Mouse (Mus musculus) midbrain, embryonic 15.5 days (tissue): ENCODE results near the gene Tbc1d16. TPM values are rescaled to one million over a fixed set of nuclear protein-coding genes. Genes with fewer than 3 reads are reported as not detected.

Experiments used
- ATAC-seq: fragments of 200-750 bp; cut with Nextera tagmentation; replicated peaks from 2 replicates; pipeline ENCODE4 v1.8.0; 2017; ENCODE audit warnings: moderate TSS enrichment
- H3K27ac ChIP-seq: fragments of 300-500 bp; sonication (generic); 2 replicates; pipeline ENCODE4 v1.5.1; 2015; ENCODE audit warnings: mild to moderate bottlenecking, inconsistent platforms
- H3K27me3 ChIP-seq: fragments of 300-500 bp; sonication (generic); replicated peaks from 2 replicates; pipeline ENCODE4 v1.6.1; 2015; ENCODE audit warnings: inconsistent platforms
- H3K36me3 ChIP-seq: fragments of 300-500 bp; sonication (generic); replicated peaks from 2 replicates; pipeline ENCODE4 v1.6.1; 2015; ENCODE audit warnings: inconsistent platforms
- H3K4me1 ChIP-seq: fragments of 300-500 bp; sonication (generic); 2 replicates; pipeline ENCODE4 v1.6.1; 2015; ENCODE audit warnings: inconsistent platforms
- H3K4me2 ChIP-seq: fragments of 300-500 bp; sonication (generic); 2 replicates; pipeline ENCODE4 v1.6.1; 2015; ENCODE audit warnings: inconsistent platforms, mild to moderate bottlenecking, moderate library complexity
- H3K4me3 ChIP-seq: fragments of 300-500 bp; sonication (generic); 2 replicates; pipeline ENCODE4 v1.5.1; 2015; ENCODE audit warnings: mild to moderate bottlenecking, inconsistent platforms
- H3K9ac ChIP-seq: fragments of 300-500 bp; sonication (generic); 2 replicates; pipeline ENCODE4 v1.6.1; 2015; ENCODE audit warnings: mild to moderate bottlenecking, inconsistent platforms
- H3K9me3 ChIP-seq: fragments of 300-500 bp; sonication (generic); 2 replicates; pipeline ENCODE4 v1.6.1; 2016; ENCODE audit warnings: inconsistent platforms
- WGBS: fragments of 180-500 bp; shearing (Covaris S2); methylation state at CpG from one replicate; pipeline ENCODE4 v1.1.7; 2015; ENCODE audit warnings: mixed read lengths; 5-methylcytosine and 5-hydroxymethylcytosine counted together
- polyA plus RNA-seq: library from polyadenylated mRNA; unstranded; fragments of >200 nt; fragmentation: Nextera tagmentation; extraction: Ambion mirVana; gene quantifications from 2 replicates; pipeline ENCODE4 v1.2.1, GENCODE M21; 2015

Gene Tbc1d16
- polyA plus RNA-seq, 1 experiment from 2014 or later = 66.8 TPM

GRCm38 (mm10) chr11:119144801-119145475, 83.4 kb downstream of the Tbc1d16 start:
- no peaks in the 10 kb centered on the region for H3K27me3 ChIP-seq
- no peak overlapping the region for H3K4me3 ChIP-seq
- H3K9me3 ChIP-seq = no peaks in the 10 kb centered on the region
- H3K4me1 ChIP-seq = peaks cover 20% of the 10 kb centered on the region
- H3K27ac ChIP-seq = peak overlapping the region; percentile 71
- ATAC-seq = peak; percentile 40; the same call in 1 of the 2 replicates
- no peak overlapping the region for H3K4me2 ChIP-seq
- H3K36me3 ChIP-seq = 0 out of 2 replicates have a peak, but pooled peaks cover 14% of the 10 kb centered on the region
- WGBS = 28% methylated on average over 16 of the region's 16 CpGs
- no peak overlapping the region for H3K9ac ChIP-seq

GRCm38 (mm10) chr11:119143376-119144002, 84.8 kb downstream of the Tbc1d16 start:
- no peak overlapping the region for H3K9ac ChIP-seq
- no peaks in the 10 kb centered on the region for H3K9me3 ChIP-seq
- no peak for ATAC-seq
- H3K36me3 ChIP-seq = 0 out of 2 replicates have a peak, but pooled peaks cover 6% of the 10 kb centered on the region
- peaks cover 20% of the 10 kb centered on the region for H3K4me1 ChIP-seq
- WGBS = 90% methylated on average over 16 of the region's 16 CpGs
- H3K4me2 ChIP-seq = no peak overlapping the region
- no peak overlapping the region for H3K4me3 ChIP-seq
- H3K27ac ChIP-seq = no peak overlapping the region
- H3K27me3 ChIP-seq = no peaks in the 10 kb centered on the region

GRCm38 (mm10) chr11:119142615-119143014, 85.7 kb downstream of the Tbc1d16 start:
- Histone ChIP-seq H3K4me3 (no peak overlapping the region), H3K4me2 (no peak overlapping the region), H3K27ac (no peak overlapping the region), H3K36me3 (no peaks in the 10 kb centered on the region), H3K27me3 (no peaks in the 10 kb centered on the region), H3K9me3 (no peaks in the 10 kb centered on the region), H3K9ac (no peak overlapping the region), H3K4me1 (peaks cover 20% of the 10 kb centered on the region)
- no peak for ATAC-seq
- WGBS = 88% methylated on average over 8 of the region's 8 CpGs

DNA sequence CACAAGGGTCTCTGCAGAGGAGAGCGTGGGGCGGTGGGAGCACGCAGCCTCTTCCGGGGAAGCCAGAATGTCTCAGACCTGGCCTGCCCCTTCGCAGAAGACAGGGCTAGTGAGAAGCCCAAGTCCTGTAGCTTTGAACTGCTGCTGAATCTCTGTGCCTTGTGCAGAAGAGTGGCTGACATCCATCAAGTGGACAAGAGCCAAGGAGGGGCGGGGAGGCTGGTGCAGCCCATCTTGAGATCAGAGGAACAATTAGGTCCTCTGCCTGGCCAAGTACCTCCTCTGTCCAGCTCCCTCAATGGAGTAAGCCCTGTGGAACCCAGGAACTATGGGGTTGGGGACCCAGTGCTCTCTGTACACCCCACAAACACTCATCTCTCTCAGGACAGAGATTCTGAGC, 89.3 kb downstream of the Tbc1d16 start:
- WGBS = 86% methylated on average over 6 of the region's 6 CpGs
- Histone ChIP-seq H3K4me1 (peaks cover 10% of the 10 kb centered on the region), H3K9ac (no peak overlapping the region), H3K27me3 (no peaks in the 10 kb centered on the region), H3K4me3 (no peak overlapping the region), H3K9me3 (no peaks in the 10 kb centered on the region), H3K36me3 (no peaks in the 10 kb centered on the region), H3K27ac (no peak overlapping the region), H3K4me2 (no peak overlapping the region)
- ATAC-seq = no peak

GRCm38 (mm10) chr11:119138205-119138604, 90.1 kb downstream of the Tbc1d16 start:
- 80% methylated on average over 9 of the region's 9 CpGs for WGBS
- no peak overlapping the region for H3K4me2 ChIP-seq
- no peaks in the 10 kb centered on the region for H3K9me3 ChIP-seq
- H3K4me3 ChIP-seq = no peak overlapping the region
- no peaks in the 10 kb centered on the region for H3K36me3 ChIP-seq
- peaks cover 9% of the 10 kb centered on the region for H3K4me1 ChIP-seq
- H3K27me3 ChIP-seq = no peaks in the 10 kb centered on the region
- H3K27ac ChIP-seq = no peak overlapping the region
- no peak for ATAC-seq
- H3K9ac ChIP-seq = no peak overlapping the region

DNA sequence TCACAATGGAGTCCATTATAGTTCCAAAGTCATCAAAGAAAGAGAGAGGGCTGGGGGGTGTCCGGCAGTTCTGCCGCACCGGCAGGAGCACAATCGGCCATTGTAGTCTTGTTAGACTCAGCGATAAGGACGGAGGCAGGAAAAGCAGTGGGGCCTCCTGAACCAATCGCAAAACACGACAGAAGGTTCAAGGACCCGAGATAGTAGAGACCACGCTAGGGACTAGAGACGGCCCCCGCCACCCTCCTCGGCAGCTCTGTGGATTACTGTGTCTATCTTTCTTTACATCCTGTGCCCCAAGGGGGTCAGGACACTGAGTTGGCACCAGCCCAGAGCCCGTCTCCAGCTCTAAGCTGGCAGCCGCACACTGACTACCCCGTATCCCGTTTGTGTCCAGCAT, 93.7 kb downstream of the Tbc1d16 start:
- H3K36me3 ChIP-seq = no peaks in the 10 kb centered on the region
- H3K9ac ChIP-seq = no peak overlapping the region
- H3K27ac ChIP-seq = 0 out of 2 replicates have a peak overlapping the region, but pooled peaks have one; percentile 17
- no peak overlapping the region for H3K4me2 ChIP-seq
- no peaks in the 10 kb centered on the region for H3K9me3 ChIP-seq
- peaks cover 19% of the 10 kb centered on the region for H3K4me1 ChIP-seq
- 16% methylated on average over 17 of the region's 17 CpGs for WGBS
- ATAC-seq = no peak
- H3K4me3 ChIP-seq = no peak overlapping the region
- no peaks in the 10 kb centered on the region for H3K27me3 ChIP-seq

DNA sequence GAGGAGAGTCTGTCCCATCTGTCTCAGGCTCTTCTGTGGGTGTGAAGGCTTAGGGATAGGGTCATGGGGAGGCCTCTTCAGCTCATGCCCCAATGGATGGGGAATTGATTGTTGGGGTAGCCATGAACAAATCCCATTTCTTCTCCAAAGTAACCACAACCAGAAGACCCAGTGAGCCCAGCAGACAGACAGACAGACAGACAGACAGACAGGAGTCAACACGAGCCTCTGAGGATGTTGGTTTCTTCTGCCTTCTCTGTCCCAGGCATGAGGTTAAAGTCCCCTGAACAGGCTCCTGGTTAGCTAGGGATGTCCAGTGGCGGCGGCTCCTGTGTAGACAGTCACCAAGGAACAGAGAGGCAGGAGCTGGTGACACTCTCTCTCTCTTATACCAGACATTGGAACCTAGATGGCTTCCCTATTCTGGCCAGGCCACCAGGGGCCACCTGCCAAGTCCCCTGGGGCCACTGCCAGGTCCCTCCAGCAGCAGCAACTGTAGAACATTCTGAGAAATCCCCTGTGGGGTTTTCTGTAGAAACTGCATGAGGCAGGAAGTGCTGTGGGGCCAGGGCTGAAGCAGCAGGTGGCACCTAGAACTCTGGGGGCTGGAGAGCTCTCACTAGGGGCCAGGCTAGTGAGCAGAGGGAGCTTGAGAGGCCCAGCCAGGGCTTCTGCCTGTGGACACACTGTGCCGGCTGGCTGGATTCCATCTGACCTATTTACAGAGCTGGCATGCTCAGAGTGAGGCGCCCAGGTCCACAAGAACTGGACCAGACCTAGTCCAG, 94.7 kb downstream of the Tbc1d16 start:
- no peaks in the 10 kb centered on the region for H3K9me3 ChIP-seq
- H3K27ac ChIP-seq = no peak overlapping the region
- H3K4me1 ChIP-seq = peaks cover 28% of the 10 kb centered on the region
- no peak overlapping the region for H3K4me3 ChIP-seq
- no peaks in the 10 kb centered on the region for H3K36me3 ChIP-seq
- no peak overlapping the region for H3K4me2 ChIP-seq
- H3K27me3 ChIP-seq = no peaks in the 10 kb centered on the region
- no peak for ATAC-seq
- H3K9ac ChIP-seq = no peak overlapping the region
- WGBS = 74% methylated on average over 5 of the region's 5 CpGs

- H3K4me3 ChIP-seq = no peak overlapping the region
- H3K36me3 ChIP-seq = no peaks in the 10 kb centered on the region
- peaks cover 39% of the 10 kb centered on the region for H3K4me1 ChIP-seq
- H3K4me2 ChIP-seq = no peak overlapping the region
- H3K27me3 ChIP-seq = no peaks in the 10 kb centered on the region
- H3K27ac ChIP-seq = no peak overlapping the region
- no peak for ATAC-seq
- no peak overlapping the region for H3K9ac ChIP-seq
- H3K9me3 ChIP-seq = no peaks in the 10 kb centered on the region
- 80% methylated on average over 14 of the region's 14 CpGs for WGBS
These were observed 95.9 kb downstream of the Tbc1d16 start for GRCm38 (mm10) chr11:119132198-119133035.

DNA sequence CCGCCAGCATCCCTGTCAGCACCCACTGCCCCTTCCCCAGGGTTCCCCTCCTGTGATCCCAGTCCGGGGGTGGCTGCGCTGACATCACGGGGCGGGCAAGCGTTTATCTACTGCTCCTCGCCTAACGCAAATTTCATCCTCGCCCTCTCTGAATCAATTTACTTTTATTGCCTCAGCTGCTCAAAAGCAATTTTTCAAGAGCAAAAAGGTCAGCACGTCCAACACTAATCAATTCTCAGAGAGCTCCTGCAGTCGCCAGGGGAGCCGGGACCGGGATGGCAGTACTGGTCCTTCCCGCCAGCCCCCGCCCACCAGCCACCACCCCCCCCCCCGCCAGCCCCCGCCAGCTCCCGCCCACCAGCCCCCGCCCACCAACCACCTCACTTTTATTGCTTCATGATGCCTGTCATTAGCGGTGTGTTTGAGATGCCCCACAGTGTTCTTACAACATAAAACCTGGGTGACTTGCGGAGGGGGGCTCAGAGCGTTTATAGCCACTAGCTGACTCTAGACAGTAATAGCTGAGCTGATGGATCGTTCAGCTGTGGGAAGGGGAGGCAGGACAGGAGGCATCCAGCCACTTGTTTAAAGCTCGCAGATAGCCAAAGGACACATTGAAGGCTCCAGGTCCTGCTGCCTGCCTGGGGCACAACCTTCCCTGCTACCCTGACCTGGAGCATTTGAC, 98.1 kb downstream of the Tbc1d16 start:
- peak overlapping the region; percentile 43; the same call in 1 of the 2 replicates for H3K27ac ChIP-seq
- no peaks in the 10 kb centered on the region for H3K27me3 ChIP-seq
- no peak; the same call in 1 of the 2 replicates for ATAC-seq
- no peaks in the 10 kb centered on the region for H3K9me3 ChIP-seq
- peak overlapping the region; percentile 21 for H3K4me3 ChIP-seq
- peaks cover 52% of the 10 kb centered on the region for H3K4me1 ChIP-seq
- WGBS = 19% methylated on average over 22 of the region's 24 CpGs
- H3K9ac ChIP-seq = 0 out of 2 replicates have a peak overlapping the region, but pooled peaks have one; percentile 24
- no peaks in the 10 kb centered on the region for H3K36me3 ChIP-seq
- H3K4me2 ChIP-seq = peak overlapping the region; percentile 44

DNA sequence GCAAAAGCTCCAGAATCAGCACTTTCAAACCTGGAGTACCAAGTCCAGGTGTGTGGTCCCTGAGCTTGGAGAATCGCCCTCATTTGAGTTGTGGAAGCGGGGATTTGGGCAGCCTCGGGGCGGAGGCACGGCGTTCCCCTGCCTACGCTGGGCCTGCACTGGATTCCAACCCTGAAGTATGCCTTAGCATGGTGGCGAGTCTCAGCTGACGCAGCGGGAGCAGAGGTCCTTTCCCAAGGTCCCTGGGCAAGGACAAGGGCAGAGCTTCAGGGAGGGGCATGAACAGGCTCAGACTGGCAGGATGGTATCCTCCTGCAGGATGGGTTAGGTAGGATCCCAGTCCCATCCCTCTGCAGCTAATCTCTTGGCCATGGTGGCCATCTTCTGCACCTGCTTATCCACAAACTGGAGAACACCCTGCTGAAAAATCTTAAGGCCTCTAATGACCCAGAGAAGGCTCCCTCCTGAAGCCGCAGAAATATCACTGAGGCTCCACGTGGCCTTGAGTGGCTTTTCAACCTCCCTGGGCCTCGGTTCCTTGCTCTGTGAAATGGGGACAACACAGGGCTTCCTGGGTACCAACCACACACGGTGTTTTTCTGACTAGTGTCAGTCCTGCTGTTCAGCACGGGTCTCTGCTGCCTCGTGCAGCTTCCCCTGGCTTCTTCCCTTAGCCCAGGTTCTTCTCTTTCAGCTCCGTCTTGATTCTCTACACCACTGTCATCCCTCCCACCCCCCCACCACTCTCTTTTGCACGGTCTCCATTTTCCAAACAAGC, 98.8 kb downstream of the Tbc1d16 start:
- H3K27ac ChIP-seq = peak overlapping the region; percentile 32; the same call in 1 of the 2 replicates
- H3K9ac ChIP-seq = 0 out of 2 replicates have a peak overlapping the region, but pooled peaks have one; percentile 24
- no peak; the same call in 1 of the 2 replicates for ATAC-seq
- peak overlapping the region; percentile 21 for H3K4me3 ChIP-seq
- H3K9me3 ChIP-seq = no peaks in the 10 kb centered on the region
- peak overlapping the region; percentile 44 for H3K4me2 ChIP-seq
- H3K27me3 ChIP-seq = no peaks in the 10 kb centered on the region
- peaks cover 46% of the 10 kb centered on the region for H3K4me1 ChIP-seq
- no peaks in the 10 kb centered on the region for H3K36me3 ChIP-seq
- 51% methylated on average over 18 of the region's 18 CpGs for WGBS
